Mouse (Mus musculus) myocyte (in vitro differentiated cells): ENCODE results near the gene Cdk19.

Experiments
- CEBPB ChIP-seq: IDR thresholded peaks from 2 replicates; pipeline ENCODE4 v1.6.1; 2011; ENCODE audit warnings: mild to moderate bottlenecking, moderate library complexity; ENCODE audit not compliant: poor library complexity, insufficient read depth, severe bottlenecking
- MAX ChIP-seq: IDR thresholded peaks from one replicate; pipeline ENCODE4 v1.6.1; 2011; ENCODE audit warnings: low read depth, mild to moderate bottlenecking, control low read depth
- POLR2A ChIP-seq: IDR thresholded peaks from one replicate; pipeline ENCODE4 v1.6.1; 2011; ENCODE audit warnings: low read depth, mild to moderate bottlenecking, control low read depth, moderate library complexity; ENCODE audit not compliant: insufficient read length

- TF ChIP-seq POLR2A (no peak), CEBPB (no peak), MAX (no peak)
These were observed 110.8 kb downstream of the Cdk19 start for GRCm38 (mm10) chr10:40450171-40450570.
